Mouse (Mus musculus) megakaryocyte, adult 5-6 weeks (primary cell): ENCODE measurements at regions not wholly inside any gene's neighbourhood (a gene's known extent, or its start where the extent isn't known, plus 50 kb on each side); places are given as distances from the start of the nearest gene placed in this dataset.

Source experiments
- ATAC-seq: 2 replicates; pipeline ENCODE4 v1.8.0; 2016; ENCODE audit warnings: mild to moderate bottlenecking, inconsistent platforms; ENCODE audit not compliant: poor library complexity, severe bottlenecking

GRCm38 (mm10) chr8:77843229-77843628 is 119.0 kb upstream of the Ednra start:
- ATAC-seq: no peak

DNA sequence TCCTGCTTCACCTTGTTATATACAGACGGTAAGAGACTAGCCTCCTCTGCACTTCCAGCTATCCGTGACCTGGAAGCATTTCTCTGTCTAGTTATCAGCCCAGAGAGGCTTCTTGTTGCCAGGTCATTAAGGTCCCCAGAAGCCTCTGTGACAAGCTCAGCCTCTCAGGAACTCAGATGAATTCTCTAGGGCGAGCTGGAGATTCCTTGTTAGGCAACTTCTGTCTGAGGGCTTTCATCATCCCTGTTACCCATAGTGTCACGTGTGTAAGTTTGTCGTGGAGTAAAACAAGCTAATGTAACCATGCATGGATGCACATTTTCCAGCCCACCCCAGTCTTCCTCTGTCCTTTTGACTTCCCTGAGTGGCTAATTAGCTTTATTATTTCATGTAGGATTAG is 126.3 kb upstream of the Ednra start:
- ATAC-seq: no peak

DNA sequence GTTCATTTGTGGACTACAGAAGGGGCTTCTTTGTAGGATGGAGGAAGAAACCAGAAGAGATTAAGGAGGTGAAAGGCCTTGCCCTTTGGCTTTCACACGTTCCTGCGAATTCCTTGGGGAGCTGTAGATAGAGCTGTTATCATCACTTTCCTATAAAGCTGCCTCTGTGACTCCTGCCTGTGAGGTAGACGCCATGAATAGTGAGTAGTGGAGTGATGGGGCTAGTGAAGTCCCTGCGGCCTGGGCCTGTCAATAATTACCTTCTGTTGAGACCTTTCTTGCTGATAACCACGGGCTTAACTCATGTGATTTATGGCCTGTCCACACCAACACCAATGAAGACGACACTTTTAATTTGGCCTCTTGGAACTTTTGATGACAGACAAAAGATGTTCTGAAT is 146.0 kb upstream of the Ednra start:
- ATAC-seq: no peak

GRCm38 (mm10) chr8:77872771-77873170 is 148.5 kb upstream of the Ednra start:
- no peak for ATAC-seq

DNA sequence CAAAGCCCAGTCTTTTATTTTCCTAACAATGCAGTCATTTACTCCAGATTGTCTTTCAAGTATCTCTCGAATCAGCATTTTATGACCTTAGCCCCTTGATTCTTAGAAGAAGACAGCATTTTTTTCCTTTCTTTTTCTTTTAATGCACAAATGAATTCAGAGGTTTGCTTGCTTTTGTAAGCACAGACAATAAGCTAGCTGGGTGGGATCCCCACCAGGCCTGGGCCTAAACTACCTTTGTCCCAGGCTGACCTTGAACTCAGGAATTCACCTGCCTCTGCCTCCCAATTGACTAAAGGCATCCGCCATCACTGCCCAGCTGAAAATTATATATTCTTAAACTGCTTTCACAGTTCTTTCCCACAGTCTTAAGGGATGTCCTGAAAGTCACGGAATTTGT is 195.5 kb upstream of the Ednra start:
- no peak for ATAC-seq

DNA sequence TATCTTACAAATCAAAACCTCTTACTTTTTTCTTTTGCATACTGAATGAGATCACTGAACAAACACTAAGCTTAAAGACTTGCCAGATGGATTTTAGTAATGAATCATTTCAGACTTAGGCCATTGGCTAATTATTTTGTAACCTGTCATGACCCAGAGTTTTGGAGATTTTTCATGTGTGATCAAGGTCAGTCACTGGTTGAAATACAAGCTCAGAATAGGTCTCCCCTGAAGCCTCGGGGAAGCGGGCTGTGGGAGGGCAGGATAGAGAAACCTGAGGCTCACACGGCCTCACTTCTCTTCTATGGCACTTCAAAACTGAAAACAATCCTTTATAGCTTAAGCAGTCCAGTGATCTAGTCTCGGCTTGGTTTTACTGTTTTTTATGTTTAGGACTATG is 197.6 kb upstream of the Ednra start:
- no peak for ATAC-seq

DNA sequence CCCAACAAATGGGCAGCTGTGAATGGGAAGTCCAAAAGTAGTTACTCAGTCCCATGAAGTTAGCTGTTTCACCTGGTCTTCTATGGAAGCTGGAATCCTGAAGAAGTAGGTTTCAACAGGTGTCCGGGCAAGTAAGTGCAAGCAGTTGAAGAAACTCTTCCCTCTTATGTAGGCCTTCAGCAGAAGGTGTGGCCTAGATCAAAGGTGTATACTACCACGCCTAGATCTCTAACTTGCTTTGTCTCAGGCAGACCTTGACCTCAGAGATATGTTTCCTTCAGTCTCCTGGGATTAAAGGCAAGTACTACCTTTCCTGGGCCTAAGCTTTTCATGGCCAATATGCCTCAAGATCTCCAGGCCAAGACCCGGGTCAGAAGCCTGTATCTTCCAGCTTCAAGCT is 223.4 kb upstream of the Ednra start:
- ATAC-seq: no peak

DNA sequence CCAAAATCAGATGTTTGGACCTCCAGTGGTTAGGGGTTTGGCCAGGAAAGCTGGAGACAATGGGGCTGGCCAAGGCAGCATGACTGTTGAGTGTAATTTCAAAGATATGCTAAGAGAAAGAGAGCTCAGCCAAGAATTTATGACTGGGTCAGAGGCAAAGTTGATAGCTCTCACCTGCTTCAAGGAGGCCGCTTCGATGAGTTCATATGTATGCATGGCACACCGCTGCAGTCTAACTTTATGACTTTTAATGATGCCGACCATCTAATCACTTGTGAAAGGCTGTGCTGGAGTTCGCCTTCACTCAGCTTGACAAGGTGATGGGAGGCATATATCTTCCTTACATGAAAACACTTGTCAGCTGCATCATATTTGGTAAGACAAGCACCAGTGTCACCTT is 225.4 kb upstream of the Ednra start:
- ATAC-seq: no peak

DNA sequence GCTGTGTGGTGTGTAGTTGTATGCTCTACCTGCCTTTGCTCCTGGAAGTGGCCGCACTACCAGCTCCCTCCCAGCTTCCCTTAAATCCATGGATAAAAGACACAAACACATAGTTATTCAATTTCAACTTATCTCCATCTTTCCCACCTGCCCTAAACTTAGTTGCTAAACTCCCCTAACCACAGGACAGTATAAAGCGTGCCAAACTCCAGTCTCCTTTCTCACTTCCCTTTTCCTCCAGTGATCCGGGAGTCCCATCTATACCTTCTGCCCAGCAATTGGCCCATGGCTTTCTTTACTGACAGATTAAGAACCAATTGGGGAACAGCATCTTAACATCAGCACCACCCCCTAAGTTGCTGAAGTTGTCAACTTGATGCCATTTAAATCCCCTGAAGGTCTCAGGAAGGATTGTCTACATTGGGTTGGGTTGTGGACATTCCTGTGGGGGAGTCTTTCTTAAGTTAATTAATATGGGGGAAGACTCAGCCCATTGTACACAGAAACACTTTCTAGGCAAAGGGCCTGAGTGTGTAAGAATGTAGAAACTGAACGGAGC is 234.6 kb upstream of the Ednra start:
- 0 out of 2 replicates have a peak, but pooled peaks have one; percentile 10 for ATAC-seq

DNA sequence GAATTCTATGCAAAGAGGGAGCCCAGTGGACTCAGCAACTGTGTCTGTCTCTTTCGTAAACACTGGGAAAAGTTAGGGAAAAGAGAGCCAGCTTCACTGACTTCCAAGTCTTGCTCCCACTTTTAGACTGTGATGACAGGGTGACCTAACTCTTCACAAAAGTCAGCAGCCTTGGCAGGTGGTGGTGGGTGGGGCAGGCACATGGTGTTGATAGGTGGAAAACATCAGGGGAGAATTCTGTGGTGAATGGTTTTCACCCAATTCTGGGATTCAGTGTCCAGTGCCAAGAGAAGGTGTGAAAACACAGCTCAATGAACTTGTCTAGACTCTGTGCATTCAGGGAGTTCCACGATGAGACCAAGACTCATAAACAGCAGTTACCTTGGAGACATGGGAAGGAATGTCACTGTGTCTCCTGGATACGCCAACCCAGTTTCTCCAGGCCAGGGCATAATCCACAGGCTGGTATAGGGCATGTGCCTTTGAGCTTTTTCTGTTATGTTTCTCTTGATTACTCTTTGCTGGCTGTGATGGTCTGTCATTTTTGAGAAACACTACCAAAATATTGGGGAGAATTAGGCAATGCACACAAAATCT is 238.9 kb upstream of the Ednra start:
- no peak for ATAC-seq

DNA sequence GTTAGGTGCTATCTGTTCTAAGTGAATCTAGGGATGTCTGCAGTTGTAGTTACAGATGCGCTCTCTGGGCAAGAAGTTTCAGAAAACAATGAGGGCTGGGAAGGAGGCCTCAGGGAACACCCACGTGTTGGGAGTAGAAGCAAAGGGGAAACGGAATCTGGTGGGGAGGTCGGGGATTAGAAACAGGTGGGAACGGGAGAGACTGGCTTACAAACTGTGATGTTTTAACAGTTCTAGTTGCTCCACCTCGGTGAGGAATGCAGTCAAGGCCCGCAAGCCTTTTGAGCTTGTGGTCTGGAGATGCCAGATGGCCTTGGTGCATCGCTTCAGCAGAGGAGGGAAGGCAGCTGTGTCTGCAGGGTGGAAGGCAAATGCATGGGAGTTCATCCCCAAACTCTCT is 242.7 kb upstream of the Ttc29 start:
- no peak for ATAC-seq

GRCm38 (mm10) chr8:77973714-77974113 is 239.4 kb upstream of the Ttc29 start:
- no peak for ATAC-seq

- ATAC-seq: no peak
These were observed 234.0 kb upstream of the Ttc29 start for GRCm38 (mm10) chr8:77979106-77979505.

DNA sequence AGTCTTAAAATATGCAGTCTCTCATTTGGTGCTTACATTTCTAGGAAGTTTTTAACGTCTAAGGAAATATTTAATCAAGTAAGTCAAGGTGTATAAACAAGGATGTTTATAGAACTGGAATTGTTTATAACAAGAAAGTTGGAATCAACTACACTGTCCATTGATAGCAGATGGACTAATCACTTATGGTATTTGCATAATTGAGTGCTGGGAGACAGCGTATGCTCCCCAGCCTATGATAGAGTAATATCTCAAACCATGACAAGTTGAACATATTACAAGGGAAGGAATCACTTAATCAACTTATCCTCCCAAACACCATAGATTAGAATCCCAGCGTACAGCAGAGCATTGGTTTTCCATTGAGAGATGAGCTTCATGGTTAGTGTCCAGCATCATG is 232.4 kb upstream of the Ttc29 start:
- ATAC-seq: no peak

DNA sequence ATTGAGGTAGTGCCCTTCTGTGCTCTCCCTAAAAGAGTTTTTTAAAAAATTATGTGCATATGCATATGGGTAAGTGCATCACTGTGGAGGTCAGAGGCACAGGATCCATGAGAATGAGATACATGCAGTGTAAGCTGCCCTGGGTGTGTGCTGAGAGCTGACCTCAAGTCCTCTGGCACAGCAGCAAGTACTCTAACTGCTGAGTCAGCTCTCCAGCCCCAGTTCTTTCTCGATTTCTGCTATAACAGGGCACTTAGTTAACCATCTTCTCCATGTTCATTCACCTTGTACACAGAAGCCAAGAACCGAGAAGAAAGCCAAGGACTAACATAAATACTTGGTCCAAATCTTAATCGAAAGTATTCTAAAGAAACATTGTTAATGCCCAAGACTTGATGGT is 231.1 kb upstream of the Ttc29 start:
- no peak for ATAC-seq

DNA sequence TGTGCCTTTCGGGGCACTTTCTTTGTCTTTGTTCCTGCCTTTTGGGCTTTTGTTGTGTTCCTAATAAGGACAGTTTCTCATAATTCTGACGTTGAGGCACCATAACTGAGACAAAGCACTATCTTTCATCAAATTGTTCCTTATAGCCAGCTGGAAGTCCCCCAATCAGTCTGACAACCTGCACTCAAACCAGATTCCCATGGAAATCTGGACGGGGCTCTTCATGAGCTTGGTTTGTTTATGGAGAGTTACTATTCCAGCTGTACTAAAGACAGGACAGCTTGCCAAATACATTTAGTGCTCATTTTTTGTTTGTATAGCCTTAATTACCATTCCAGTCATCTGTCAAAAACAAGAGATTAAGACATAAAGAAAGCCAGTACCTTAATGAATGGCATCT is 229.6 kb upstream of the Ttc29 start:
- ATAC-seq: no peak

DNA sequence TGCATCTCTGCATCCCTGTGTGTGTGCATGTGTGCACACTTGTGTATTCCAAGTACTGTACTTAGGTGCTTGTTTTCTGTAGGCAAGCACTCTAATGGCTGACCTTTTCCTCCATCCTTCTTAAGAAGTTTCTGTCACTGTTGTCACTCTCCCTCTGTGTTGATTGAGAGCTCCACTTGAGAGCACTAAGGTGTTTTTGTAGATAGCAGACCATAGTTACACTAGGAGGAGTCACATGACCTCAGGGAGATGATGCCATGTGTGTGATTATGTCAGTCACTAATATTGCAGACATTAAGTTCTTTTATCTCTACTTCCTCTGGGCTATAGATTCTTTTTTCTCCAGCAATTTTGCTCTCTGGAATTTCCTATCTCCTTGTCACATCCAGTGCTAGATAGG is 225.9 kb upstream of the Ttc29 start:
- ATAC-seq: no peak

DNA sequence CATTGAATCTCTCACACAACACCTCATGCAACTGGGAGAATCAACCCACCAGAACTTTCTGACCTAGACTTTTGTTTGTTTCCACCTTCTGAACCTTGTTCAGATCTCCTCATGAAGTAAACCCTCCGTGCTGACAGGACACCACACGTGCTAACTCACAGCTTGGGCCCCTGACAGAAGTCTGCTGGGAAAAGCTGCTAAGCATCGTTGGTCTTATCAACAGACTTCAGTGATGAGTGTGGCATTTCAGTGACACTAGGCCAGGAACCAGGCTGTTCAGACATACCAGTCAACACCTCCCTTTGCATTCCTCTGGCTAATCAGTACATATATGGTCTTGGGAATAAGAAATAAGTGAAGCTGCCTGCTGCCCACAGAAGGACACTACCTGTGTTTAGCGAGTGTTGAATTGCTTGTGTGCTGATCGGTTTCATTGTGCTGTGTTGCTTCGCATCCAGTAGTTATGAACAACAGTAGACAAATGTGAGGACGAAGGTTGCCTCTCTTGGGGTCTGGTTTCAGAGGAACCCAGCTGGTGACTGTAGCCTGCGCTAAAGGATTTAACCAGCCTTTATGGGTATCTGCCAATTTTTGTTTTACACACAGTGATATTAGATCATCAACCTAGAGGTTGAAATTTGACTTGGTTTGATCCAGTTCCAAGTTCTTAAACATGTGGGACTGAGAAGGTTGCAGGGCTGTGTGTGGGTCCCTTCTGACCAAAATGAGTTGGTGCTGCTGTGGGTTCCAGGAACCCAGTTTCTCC is 224.6 kb upstream of the Ttc29 start:
- ATAC-seq: no peak

- ATAC-seq: no peak
These were observed 222.0 kb upstream of the Ttc29 start for GRCm38 (mm10) chr8:77991050-77991449.

DNA sequence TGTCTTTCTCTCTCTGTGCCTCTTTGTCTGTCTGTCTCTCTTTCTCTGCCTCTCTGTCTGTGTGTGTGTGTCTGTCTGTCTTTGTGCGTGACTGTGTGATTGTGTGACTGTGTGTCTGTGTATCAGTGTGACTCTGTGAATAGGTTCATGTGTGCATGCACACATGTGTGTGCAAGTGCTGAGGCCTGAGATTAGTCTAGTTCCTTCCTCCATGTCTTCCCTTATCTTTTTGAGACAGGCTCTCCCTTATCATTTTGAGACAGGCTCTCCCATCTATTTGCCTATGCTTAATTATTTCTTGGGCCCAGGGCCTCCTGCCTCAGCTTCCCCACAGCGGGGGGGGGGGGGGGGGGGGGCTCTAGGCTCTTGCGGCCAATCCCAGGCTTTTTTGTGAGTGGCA is 212.8 kb upstream of the Ttc29 start:
- ATAC-seq: no peak

DNA sequence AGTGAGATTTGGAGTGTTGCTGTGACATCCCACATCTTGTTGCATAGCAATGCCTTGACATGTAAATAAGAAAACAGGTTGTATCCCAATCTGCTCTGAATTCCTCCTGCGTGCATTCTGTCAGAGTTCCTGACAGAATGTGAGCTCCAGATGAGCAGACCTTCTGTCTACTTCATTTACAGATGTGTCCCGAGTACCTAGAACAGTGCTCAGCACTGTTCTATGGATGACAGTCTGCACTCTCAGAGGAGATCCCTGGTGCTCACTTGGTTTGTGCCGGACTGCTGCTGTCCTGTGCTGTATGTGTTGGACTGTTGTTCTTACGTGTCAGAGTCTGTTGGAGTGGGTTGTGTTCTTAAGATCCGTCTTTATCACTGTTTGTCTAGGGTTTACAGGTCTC is 211.4 kb upstream of the Ttc29 start:
- ATAC-seq: no peak

- no peak for ATAC-seq
These were observed 211.0 kb upstream of the Ttc29 start for GRCm38 (mm10) chr8:78002071-78002470.
